Mouse (Mus musculus) right cerebral cortex, postnatal 10 days (tissue): ENCODE measurements around the gene Rims3.

Experiments
- DNase-seq, 2 experiments: peaks; one replicate each; pipeline ENCODE4 v3.0.0; 2021; ENCODE audit warnings: low spot score in 2 of 2

Gene Rims3

DNA sequence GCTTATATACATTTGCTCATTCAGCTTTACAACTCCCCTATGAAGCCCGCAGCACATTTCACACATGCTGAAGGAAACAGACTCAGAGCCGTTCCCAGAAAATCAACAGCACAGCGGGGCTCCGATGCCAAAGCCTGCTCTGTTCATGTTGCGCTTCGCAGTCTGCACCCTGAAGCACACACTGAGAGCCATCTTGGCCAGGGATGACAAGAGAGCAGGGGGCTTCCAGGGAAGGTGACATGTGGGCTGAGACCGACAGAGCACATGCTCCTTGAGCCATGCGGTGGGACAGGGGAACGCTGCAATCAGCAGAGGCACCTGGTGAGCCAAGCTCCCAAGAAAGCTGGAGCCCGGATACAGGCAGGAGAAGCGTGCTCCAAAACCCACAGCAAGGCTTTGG lies 5.2 kb upstream of the Rims3 start:
- DNase-seq: peak in 1 of 2 experiments; percentile 50

DNA sequence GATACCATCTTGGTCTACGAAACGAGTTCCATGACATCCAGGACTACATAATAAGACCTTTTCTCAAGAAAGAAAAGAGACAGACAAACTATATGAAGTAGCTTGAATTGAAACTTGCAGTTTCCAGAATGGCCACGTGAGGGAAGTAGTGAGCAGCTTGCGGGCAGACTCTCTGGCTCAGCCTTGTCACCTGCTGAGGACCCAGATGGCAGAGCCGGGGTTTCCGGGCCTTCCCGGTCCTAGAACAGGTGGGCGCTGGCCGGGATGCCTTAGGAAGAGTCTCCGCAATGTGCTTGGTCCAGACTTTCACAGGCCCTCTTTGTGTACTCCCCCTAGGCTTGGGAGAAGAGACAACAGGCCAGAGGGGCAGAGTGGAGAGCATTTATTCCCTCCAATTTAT lies 3.7 kb upstream of the Rims3 start:
- DNase-seq: peak; percentile 67 to 80

DNA sequence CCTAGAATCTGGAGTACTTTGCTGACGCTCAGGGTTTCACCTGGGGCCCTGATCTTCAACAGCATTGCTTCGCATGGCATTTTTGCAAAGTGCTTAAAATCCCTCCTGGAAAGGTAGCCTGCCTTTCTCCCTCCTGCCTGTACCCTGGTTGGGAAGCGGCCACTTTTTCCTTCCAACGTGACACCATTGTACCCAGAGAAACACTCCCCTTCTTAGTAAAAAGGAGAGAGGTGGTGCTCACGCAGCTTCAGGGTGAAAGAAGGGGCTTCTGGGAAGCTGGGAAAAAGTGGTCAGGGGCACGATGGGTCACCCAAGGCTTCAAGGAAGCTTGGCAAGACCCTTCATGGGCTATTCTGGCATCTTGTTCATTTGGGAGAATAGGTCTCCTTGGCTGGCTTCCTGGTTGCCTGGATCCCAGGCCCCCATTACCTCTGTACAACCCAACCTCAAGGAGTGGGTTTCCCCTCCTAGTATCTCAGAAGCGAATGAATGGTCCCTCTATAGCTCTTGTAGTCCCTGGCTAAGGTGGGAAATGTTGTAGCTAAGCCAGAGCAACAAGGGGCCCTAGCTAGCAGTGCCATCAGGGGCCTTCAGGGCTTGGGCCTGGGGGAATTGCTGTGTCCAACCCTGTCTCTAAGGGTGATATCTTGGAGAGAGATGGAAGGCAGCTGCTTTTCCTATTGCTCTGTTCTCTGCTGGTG lies 894 bp downstream of the Rims3 start:
- DNase-seq: no peak

DNA sequence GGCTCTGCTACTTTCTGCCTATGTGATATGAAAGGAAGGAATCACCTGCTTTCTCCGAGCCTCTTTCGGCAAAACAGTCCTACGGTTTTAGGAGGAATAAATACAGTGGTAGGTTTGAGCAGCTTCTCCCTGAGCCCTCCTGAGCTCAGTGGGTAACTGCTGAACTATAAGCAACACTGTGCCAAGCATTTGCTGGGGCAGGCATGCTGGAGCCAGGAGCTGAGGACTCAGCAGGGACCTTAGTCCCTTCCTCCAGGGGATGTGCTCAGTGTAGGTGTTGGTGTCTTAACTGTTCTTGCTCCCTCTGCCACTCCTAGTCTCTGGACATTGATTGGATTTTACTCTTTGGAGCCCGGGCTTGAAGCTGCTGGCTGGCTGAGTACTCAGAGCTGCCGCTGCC lies 1.8 kb downstream of the Rims3 start:
- no peak for DNase-seq

DNA sequence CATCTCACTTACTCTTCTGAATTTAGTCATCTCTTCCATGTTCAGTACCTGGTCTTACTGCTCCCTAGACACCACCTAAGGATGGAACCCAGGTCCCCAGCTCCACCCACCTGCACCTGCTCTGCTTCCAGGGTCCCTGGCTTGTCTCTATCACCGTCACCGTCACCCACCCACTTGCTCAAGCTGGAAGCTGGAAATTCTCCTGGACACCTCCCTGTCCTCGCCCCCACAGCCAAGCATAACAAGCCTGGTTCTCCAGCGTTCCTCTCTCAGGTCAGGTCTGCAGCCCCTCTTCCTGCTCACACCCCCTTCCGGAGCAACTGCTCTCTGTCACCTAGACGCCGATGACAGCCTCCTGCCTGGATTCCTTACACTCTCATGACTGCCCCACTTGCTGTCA lies 5.2 kb downstream of the Rims3 start:
- no peak for DNase-seq

DNA sequence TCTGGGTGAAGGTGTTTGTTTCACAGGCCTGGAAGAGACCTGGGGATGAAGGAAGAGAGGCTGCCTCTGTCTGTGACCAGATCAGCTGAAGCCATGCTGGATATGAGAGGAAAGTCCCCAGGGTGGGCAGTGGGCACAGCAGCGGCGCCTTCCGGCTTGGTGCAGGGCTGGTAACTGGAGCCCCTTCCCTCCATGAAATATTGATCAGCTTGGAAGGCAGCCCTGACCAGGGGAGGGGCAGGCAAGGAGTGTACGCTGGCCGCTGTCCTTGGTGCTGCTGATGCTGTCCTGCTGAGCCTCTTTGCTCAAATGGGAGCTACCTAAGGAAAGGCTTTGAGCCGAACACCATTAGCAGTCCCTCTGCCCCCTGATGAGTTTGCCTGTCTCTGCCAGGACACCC lies 11.6 kb downstream of the Rims3 start:
- no peak for DNase-seq

DNA sequence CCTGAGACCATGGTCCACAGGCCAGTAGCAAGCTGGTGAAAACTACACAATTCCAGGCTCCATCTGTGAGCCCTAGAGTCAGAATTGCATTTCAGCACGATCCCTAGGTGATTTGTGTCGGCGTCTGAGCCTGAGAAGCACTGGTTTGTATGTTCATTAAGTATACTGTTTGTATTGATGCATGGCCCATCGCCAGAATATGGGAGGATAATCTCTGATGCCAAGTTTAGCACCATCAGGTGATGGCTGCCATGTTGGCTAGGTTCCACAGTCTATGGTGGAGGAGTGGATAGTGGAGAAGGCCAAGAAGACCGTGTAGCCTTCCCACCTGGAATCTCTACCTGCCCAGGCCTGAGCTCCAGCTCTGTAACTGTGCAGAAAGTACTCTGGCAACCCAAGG lies 13.6 kb downstream of the Rims3 start:
- DNase-seq: no peak

DNA sequence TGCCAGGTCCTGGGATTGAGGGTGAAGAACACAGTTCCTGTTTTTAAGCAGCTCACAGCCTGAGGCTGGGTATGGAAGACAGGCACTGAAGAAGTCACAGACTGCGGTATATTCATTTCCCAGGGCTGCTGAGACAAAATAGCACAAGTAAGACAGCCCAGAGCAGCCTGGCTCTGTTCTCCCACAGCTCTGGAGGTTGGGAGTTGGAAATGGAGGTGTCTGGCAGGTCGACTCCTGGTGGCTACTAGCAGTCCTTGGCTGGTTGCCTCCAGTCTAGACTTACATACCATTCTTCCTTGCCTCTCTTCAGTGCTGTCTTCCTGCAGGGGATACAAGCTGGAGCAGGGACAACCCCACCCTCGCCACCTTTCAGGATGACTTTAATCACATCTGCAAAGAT lies 14.4 kb downstream of the Rims3 start:
- DNase-seq: no peak

DNA sequence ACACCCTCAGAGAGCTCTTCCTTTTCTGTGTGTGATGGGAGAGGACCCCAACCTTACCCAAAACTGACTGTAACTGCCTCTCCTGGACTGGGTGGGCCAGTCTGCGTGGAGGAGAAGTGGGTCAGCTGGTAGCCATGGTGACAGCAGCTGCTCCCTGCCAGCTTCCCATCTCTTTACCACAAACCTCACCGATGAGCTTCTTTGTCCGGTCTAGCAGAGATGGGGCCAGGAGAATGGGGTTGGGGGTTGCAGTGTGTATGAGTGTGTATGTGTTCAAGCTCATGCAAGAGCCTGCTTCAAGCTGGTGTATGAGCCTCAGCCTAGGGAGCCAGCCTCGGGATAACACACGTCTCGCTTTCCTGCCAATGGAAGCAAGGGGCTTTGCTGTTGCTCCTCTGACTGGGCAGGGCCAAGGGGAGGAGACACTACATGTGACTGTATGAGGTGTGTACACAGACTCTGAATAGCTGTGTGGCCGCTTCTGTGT lies 15.7 kb downstream of the Rims3 start:
- peak in 1 of 2 experiments; percentile 34 for DNase-seq

DNA sequence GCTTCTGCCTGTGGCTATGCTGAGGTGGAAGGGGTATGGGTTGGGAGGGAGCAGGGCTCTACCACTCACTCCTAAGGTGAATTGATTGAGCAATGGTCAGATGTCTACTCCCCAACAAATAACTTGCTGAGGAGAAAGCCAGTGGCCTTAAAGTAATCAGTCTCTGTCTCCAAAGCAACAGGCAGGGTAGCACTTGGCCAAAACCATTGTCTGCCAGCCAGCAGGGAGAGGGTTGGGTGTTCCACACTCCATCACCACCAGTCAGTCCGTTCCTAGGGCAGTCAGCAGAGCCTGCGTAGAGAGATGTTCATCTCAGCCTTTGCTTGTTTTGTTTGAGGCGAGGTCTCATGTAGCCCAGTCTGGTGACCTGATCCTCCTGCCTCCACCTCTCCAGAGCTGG lies 21.3 kb downstream of the Rims3 start:
- DNase-seq: no peak

DNA sequence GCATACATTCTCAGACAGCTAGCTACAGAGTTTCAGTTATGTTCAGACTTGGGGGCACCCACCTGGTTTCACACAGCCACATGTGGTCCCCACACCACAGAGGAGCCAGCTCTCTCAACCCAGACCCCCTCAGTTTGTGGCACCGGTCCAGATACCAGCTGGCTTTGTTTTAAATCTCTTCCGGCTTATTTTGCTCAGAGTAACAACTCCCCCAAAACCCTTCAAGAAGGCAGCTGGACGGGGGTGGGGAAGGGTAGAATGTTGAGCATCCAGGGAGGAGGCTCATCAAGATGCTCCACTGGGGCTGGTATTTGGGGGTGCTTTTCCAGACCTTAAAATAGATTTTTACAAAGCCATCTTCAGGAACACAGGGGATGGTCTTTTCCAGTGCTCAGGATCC lies 24.1 kb downstream of the Rims3 start:
- peak in 1 of 2 experiments; percentile 68 for DNase-seq

DNA sequence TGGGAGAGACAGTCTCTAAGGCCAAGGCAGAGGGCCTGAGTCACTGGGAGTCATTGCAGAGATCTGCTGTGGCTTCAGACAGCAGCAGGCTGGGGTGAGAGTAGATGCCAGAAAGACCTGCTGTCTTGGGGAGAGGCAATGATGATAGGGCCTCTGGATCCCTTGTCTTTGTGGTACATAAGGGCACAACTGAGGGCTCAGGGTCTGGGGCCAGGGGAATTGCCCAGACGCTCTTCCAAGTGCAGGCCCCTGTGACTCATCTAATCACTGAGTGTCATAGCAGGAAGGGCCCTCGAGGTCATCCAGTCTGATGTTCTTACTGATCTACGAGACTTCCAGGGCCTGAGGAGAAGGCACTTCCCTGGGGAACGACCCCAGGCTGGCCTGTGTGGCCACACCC lies 24.8 kb downstream of the Rims3 start:
- DNase-seq: no peak

DNA sequence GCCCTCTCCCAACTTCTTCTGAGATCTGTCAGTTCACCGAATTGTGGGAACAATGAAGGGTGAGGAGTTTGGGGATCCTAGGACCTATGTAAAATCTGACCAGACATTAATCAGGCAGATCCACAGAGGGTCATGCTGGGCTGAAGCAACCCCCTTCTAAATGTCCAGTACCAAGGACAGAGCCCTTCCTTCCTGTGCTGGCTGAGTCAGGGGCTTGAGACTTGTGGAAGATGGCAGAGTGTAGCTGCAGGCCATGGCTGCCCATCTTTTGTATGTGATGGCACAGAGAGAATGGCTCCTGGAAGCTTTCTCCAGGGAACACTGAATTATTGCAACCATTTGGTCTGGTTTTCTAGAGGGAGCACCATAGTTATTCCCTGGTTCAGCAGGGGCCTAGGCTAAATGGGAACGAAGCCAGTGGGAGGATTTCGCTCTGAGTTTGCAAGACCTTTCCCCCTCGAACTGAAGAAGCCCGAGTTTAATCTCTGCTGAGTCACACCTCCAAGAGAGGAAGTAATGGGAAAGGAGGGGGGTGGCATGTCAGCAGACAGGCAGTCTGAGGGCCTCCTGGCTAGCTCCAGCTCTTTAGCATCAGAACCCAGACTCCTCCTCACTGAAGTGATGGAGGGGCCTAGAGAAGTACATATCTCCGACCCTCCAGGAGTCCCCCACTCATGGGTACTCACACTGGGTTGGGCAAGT lies 26.3 kb downstream of the Rims3 start:
- DNase-seq: no peak

DNA sequence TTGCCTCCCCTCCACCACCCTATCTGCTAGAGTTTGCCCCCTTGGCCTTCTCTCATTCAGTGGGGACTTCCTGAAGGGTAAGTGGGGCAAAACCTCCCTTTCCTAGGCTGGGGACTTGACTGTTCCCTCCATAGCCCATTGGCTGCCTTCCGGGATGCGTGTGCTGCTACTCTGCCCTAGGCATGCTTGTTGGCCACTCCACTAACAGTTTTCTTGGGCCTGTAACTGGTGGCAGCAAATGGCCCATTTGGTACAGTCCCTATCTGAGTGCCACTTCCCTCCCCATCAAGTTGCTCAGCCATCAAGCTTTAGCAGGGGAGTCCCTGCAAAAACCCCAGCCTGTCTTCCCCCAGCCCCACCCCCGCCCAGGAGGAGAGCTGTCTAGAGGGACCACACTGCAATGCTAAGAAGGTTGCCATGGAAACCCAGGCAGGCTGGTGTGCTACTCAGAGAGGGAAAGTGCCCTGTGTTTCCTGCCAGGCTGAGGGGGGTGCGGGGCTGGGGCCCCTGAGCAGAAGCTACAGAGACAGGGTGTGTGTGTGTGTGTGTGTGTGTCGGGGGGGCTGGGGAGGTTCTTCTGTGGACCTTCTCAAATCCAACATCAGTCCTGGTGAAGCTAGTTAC lies 27.5 kb downstream of the Rims3 start:
- peak; percentile 83 to 90 for DNase-seq

DNA sequence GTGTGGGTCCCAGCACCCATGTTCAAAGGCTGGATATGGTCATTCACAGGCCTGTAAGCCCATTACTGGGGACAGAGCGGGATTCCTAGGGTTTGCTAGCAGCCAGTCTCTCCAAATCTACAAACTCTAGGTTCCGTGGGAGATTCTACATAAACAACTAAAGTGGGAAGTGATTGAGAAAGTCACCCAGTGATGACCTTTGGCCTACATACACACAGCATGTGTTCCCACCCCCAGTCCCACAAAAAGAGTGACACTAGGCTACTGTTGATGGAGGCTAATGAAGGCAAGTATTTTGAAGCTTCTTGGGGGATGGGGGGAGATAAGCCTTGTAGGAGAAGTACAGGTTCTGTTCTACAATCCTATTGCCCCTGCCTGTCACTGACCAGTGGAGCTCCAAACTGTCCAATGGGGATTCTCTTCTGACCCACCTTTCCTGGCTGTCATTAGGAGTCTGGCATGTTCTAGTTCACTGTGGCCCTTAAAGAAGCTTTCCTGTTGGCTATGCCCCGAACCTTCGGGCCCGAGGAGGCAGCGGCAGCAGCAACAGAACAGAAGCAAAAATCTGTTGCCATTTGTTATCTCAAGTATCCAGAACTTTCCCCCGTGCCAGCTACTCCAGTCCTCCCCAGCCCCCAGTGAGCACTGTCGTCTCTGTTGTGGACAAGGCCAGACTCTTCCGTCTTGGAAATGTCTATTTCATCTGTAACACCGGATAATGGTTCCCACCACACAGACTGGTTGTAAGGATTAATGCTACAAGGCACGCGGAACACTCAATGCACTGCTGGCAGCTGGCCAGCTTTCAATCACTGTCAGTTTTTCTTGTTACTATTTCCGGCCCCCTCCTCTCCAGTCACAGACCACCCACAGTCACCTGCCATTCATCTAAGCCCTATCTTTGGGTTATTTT lies 30.8 kb downstream of the Rims3 start:
- no peak for DNase-seq

DNA sequence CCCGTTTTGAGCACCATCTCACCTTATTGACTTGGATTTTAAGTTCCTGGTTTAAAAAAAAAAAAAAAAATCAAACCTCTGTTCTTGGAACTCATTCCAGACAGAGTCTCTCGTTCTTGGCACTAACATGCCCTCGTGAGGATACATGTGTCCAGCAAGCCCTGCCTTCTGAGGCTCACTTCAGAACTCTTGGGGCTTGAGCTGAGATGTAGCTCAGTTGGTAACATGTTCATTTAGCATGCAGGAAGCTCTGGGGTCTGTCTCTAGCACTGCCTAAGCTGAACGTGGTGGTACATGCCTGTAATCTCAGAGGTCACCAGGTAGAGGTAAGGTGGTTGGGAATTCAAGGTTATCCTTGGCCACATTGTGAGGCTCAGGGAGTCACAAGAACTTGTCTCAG lies 31.5 kb downstream of the Rims3 start:
- no peak for DNase-seq

DNA sequence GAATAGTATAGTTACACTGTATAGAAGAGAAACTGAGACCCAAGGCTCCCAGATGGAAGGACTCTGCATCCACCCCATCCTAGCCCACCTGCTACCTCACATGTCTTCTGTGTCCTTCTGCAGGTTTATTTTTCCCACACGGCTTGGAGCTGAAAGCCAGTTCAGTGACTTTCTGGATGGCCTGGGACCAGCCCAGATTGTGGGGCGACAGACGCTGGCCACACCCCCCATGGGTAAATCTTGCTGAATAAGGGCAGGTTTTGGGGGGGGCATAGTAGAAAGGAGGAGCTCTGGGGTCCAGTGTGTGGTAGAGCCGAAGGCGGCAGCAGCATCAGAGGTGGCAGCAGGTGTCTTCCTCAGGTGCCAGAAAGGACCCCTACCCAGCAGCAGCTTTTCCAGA lies 32.2 kb downstream of the Rims3 start:
- peak in 1 of 2 experiments; percentile 16 for DNase-seq

DNA sequence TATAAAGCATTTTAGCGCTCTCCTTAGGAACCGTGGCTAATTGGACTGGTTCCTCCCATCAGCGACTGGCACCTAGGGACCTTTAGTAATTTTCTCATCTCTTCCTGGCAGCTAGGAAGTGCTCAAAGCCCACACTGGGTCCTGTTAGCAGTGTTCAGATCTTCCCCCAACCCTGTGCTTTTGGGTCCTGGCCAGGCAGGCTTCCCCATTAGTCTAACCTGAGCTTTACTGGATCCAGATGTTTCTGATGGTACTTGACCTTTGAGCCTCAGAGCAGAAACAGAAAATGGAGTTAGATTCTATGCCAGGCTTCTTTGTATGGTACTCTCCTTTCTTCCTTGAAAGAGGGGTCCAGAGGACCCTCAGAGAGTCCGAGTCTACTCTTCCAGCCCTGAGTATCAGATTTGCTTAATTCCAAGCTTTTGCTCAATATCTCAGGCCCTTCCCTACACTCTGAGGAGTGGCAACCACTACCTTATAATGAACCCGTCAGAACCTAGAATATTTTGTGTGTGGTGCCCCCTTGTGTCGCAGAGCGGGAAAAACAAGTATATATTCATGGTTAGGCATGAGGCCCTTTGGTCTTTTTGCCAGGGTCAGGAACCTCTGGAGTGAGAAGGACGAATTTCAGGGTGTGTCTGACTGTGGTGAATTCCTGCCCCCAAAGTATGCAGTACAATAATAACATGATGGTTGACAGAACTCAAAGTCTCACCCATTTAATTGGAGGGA lies 32.9 kb downstream of the Rims3 start:
- DNase-seq: peak; percentile 64 to 72

DNA sequence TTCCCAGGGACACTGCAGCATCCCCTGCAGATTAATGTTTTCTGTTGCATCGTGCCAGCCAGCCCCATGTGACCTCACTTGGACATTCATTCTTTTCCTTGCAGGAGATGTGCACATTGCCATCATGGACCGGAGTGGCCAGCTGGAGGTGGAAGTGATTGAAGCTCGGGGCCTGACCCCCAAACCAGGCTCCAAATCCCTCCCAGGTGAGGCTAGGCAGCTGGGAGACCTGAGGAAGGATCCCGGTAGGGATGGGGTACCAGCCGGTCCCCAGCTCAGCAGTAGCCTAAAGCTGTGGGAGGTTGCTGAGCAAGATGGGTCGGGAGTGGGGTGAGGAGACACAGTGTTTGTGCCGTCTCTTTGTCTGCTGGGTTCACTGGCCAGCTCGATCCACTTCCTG lies 34.3 kb downstream of the Rims3 start:
- DNase-seq: peak in 1 of 2 experiments; percentile 14

DNA sequence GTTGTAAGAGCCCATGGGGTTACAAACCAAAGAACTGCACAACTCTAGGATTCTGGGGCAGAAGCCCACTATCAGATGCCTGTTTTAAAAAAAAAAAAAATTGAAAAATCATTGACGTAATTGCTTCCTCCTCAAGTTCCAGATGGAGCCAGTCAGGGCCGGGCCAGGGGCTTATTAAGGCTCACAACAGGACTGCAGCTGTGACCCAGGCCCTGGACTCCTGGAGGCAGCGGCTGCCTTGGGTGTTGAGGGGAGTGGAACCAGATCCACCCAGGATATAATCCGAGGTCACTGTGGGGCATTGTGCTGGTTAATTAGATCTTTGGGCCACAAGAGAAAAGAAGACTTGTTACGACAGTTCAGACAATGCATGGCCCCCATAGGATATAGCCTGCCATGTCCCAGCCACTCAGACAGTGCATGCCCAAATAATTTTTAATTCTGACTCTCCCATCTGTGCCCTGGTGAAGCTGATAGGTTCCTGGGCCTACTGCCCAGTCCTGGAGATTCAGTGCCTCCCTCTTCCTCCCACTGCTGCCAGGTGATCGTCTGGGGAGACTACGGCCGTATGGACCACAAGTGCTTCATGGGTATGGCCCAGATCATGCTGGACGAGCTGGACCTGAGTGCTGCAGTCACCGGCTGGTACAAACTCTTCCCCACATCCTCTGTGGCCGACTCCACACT lies 36.3 kb downstream of the Rims3 start:
- DNase-seq: no peak

DNA sequence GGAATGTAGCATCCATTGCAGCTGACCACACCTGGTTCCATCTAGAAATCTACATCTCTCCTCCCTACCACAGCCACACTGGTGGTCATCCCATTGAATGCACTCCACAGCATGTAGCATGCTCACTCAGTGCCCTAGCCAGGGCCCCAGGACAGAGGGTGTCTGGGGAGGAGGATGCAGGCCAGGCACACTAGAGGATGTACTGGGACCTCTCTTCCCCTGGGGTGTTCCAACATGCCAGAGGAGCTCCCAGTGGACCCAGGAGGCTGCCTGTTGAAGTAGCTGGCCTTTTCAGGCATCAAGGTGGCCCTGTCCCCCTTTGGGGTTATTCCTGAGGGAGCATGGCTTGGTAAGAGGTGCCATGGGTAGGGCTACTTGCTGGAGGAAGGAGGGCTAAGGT lies 37.3 kb downstream of the Rims3 start:
- no peak for DNase-seq
